Mouse (Mus musculus) embryonic fibroblast, embryonic 13.5 days (primary cell): Measurements from ENCODE around the gene Cish. TPM values are rescaled to one million over a fixed set of nuclear protein-coding genes. Genes with fewer than 3 reads are reported as not detected.
A peak's percentile ranks its signal among the peaks of the same experiment; 100 is the strongest.
"Not testable (repeated sequence)": the region's sequence is repeated elsewhere in the genome, so short reads cannot be mapped to it uniquely, and the experiment has no call there.

Experiments
- H3K27ac ChIP-seq: 2 replicates; pipeline ENCODE4 v1.5.1; 2012; ENCODE audit warnings: low read length, control low read depth, inconsistent platforms; ENCODE audit not compliant: insufficient read depth
- H3K4me1 ChIP-seq: 2 replicates; pipeline ENCODE4 v1.6.1; 2011; ENCODE audit warnings: low read length; ENCODE audit not compliant: control insufficient read depth, insufficient read depth
- H3K4me3 ChIP-seq: 2 replicates; pipeline ENCODE4 v1.5.1; 2011; ENCODE audit warnings: mild to moderate bottlenecking, control low read depth, low read length; ENCODE audit not compliant: insufficient read depth
- CTCF ChIP-seq: IDR thresholded peaks from 2 replicates; pipeline ENCODE4 v1.5.1; 2011; ENCODE audit warnings: mild to moderate bottlenecking, control low read depth, low read length, moderate library complexity, borderline replicate concordance; ENCODE audit not compliant: insufficient read depth
- POLR2A ChIP-seq: IDR thresholded peaks from 2 replicates; pipeline ENCODE4 v1.6.1; 2011; ENCODE audit warnings: low read depth, mild to moderate bottlenecking, control low read depth, low read length, moderate library complexity
- polyA plus RNA-seq: library from polyadenylated mRNA; stranded (reverse); fragments of >200 nt; gene quantifications from 2 replicates; pipeline ENCODE4 v1.2.4, GENCODE M21; 2011; ENCODE audit warnings: low read depth; ENCODE audit not compliant: missing spikeins, insufficient read length

Cish gene
- polyA plus RNA-seq, 1 experiment = 6.4 TPM

- no peak for TF ChIP-seq CTCF
- no peak for TF ChIP-seq POLR2A
- H3K27ac ChIP-seq = no peak overlapping the region
- no peak overlapping the region for H3K4me3 ChIP-seq
- no peaks in the 10 kb centered on the region for H3K4me1 ChIP-seq
These were observed 7.4 kb downstream of the Cish start for GRCm38 (mm10) chr9:107303121-107303820.

GRCm38 (mm10) chr9:107303900-107304299 lies 8.1 kb downstream of the Cish start:
- Histone ChIP-seq H3K27ac (no peak overlapping the region), H3K4me1 (no peaks in the 10 kb centered on the region), H3K4me3 (no peak overlapping the region)
- TF ChIP-seq CTCF = no peak
- no peak for TF ChIP-seq POLR2A

DNA sequence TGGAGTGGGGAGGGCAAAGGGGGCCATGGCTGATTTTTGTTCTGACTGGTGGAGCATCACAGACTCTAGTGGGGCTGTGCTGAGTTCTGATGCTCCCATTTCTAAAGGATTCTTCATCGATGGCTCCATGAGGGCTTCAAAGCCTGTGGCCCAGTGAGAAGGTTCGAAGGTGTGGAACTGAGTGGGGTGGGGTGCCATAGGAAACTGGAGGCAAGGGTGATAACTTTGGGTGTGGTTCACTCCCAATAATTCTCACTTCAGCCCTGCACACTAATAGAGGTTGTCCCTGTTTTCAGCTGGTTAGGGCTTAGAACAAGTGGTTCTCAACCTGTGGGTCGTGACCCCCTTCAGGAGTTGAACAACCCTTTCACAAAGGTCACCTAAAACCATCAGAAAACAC lies 8.6 kb downstream of the Cish start:
- no peak for TF ChIP-seq CTCF
- TF ChIP-seq POLR2A = no peak
- Histone ChIP-seq H3K4me3 (no peak overlapping the region), H3K4me1 (no peaks in the 10 kb centered on the region), H3K27ac (no peak overlapping the region)

DNA sequence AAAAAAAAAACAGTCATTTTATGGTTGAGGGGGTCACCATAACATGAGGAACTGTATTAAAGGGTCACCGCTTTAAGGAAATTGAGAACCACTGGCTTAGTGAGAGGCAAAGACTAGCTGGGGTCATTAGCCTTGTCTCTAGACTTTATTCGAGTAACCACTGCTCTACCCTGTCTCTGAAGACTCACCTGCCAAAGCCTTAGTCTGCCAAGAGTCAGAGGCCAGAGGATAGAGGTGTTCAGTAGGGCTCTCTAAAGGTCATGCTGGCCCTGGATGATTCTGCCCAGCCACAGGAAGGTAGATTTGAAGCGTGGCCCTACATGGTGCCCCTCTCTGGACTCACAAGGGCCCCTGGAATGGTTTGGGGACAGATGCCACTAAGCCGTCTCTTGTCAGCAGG lies 9.2 kb downstream of the Cish start:
- TF ChIP-seq CTCF (no peak), POLR2A (no peak)
- Histone ChIP-seq H3K4me3 (no peak overlapping the region), H3K27ac (no peak overlapping the region), H3K4me1 (no peaks in the 10 kb centered on the region)

- TF ChIP-seq POLR2A (no peak), CTCF (no peak)
- Histone ChIP-seq H3K4me1 (no peaks in the 10 kb centered on the region), H3K4me3 (no peak overlapping the region), H3K27ac (no peak overlapping the region)
These were observed 10.0 kb downstream of the Cish start for GRCm38 (mm10) chr9:107305601-107306542.

DNA sequence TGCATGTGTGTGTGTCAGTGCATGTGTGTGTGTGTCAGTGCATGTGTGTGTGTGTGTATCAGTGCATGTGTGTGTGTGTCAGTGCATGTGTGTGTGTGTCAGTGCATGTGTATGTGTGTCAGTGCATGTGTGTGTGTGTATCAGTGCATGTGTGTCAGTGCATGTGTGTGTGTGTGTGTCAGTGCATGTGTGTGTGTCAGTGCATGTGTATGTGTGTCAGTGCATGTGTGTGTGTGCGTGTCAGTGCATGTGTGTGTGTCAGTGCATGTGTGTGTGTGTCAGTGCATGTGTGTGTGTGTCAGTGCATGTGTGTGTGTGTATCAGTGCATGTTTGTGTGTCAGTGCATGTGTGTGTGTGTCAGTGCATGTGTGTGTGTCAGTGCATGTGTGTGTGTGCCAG lies 10.8 kb downstream of the Cish start:
- not testable (repeated sequence) for H3K4me1 ChIP-seq

DNA sequence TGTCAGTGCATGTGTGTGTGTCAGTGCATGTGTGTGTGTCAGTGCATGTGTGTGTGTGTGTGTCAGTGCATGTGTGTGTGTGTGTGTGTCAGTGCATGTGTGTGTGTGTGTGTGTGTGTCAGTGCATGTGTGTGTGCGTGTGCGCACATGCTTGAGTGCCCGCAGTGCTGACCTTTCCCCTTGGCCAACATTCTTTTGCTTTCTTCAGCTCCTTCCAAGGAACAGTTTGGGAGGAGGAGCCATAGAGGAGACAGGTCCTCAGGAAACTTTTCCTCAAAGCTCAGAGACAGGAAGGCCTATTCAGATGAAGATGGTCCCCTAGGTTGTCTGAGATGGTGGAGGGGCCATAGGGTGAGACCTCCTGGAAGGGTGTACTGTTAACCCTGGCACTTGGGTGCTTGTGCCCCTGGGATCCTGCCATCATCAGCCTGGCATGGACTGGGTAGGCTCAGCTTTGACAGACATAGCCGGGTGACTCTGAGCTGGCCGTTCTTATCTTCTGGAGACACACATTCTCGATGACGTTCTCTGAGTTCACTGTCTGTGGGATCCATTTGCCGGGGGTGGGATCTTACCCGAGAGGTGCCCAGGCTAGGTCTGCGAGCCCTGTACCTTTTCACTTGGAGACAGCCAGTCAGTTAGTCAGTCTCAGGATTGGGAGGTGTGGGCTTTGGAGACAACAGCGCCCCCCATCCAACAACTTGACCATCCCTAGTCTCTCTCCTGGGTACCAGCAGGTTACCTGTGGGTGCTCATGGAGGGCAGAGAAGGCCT lies 11.5 kb downstream of the Cish start:
- TF ChIP-seq CTCF = 0 out of 2 replicates have a peak, but pooled peaks have one; percentile 11
- no peak for TF ChIP-seq POLR2A

More for the DNA sequence above, 10.8 kb downstream of the Cish start:
- not testable (repeated sequence) for H3K27ac ChIP-seq, H3K4me3 ChIP-seq

GRCm38 (mm10) chr9:107307886-107308285 lies 12.1 kb downstream of the Cish start:
- H3K4me3 ChIP-seq = no peak overlapping the region
- H3K27ac ChIP-seq = peak overlapping the region; percentile 15; the same call in 1 of the 2 replicates
- TF ChIP-seq CTCF = no peak
- no peak for TF ChIP-seq POLR2A
- H3K4me1 ChIP-seq = peaks cover 4% of the 10 kb centered on the region; the same call in 1 of the 2 replicates

More for the DNA sequence above, 11.5 kb downstream of the Cish start:
- H3K4me3 ChIP-seq = no peak overlapping the region
- H3K27ac ChIP-seq = 0 out of 2 replicates have a peak overlapping the region, but pooled peaks have one; percentile 15
- no peaks in the 10 kb centered on the region for H3K4me1 ChIP-seq

DNA sequence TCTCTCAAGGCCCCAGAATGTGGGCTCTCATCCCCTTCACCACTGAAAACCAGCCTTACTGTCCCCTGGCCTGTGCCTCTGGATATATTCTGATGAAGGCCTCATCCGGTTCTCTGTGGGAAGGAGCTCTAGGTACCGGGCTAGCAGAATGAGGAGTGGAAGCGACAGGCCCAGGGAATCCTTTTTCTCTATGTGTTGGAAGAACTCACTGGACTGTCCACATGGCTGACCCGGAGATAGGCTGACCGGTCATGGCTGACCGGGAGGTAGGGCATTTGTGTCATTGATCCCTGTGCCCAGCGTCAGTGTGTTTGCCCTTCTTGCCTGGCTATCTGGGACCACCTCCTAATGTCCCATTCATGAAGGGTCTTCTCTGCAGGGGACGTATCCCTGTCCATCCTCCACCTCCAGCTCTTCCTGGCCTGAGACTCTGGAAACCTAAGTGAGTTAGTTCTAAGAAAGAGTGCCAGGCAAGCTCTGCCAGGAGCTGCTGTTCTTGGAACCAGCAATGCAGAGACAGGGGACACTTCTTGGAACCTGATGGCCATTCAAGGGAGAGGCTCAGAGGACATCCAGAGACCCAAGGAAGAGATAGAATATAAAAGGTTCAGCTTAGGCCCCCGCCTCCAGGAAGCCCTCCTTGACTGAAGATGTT lies 12.6 kb downstream of the Cish start:
- Histone ChIP-seq H3K4me3 (no peak overlapping the region), H3K27ac (peak overlapping the region; percentile 1; the same call in 1 of the 2 replicates), H3K4me1 (peaks cover 8% of the 10 kb centered on the region; the same call in 1 of the 2 replicates)
- TF ChIP-seq POLR2A (no peak), CTCF (no peak)
